Mouse (Mus musculus): Measurements from ENCODE around the gene Smcr8. TPM values are rescaled to one million over a fixed set of nuclear protein-coding genes. Genes with fewer than 3 reads are reported as not detected.

The Smcr8 gene
- polyA plus RNA-seq (2014; fragmentation: Illumina TruSeq; extraction: RNeasy Lipid Tissue Mini Kit (QIAGEN cat#74804); ENCODE audit: low read depth, low replicate concordance), result 14.1 TPM

GRCm38 (mm10) chr11:60776829-60777740, at the start of gene Smcr8, which contains the start of gene Top3a:
Gene Smcr8 (plus strand): TSS chr11:60777524.
Gene Top3a (minus strand): TSS chr11:60777365.

GRCm38 (mm10) chr11:60728260-60728761, 49.0 kb upstream of the Smcr8 start, which contains the start of gene Mief2:
Gene Mief2 (plus strand): TSS chr11:60728398.

GRCm38 (mm10) chr11:60811618-60812017, 34.3 kb downstream of the Smcr8 start, which contains the start of gene Shmt1:
Gene Shmt1 (minus strand): TSS chr11:60811718.

GRCm38 (mm10) chr11:60830433-60831052, 53.2 kb downstream of the Smcr8 start, which contains the start of gene Dhrs7b:
Gene Dhrs7b (plus strand): TSS chr11:60830631.

Other genes with a start within 250 kb of the Smcr8 start
- 89.8 TPM for gene Alkbh5, start 241.1 kb upstream of the Smcr8 start, polyA plus RNA-seq (2014; fragmentation: Illumina TruSeq; extraction: RNeasy Lipid Tissue Mini Kit (QIAGEN cat#74804); ENCODE audit: low read depth, low replicate concordance)
- 0.52 TPM for gene Llgl1, start 77.8 kb upstream of the Smcr8 start, polyA plus RNA-seq (2014; fragmentation: Illumina TruSeq; extraction: RNeasy Lipid Tissue Mini Kit (QIAGEN cat#74804); ENCODE audit: low read depth, low replicate concordance)
- 8.9 TPM for gene Flii, start 50.3 kb upstream of the Smcr8 start, polyA plus RNA-seq (2014; fragmentation: Illumina TruSeq; extraction: RNeasy Lipid Tissue Mini Kit (QIAGEN cat#74804); ENCODE audit: low read depth, low replicate concordance)
- 0.87 TPM for gene Mief2, start 49.1 kb upstream of the Smcr8 start, polyA plus RNA-seq (2014; fragmentation: Illumina TruSeq; extraction: RNeasy Lipid Tissue Mini Kit (QIAGEN cat#74804); ENCODE audit: low read depth, low replicate concordance)
- 4.9 TPM for gene Top3a, start 159 bp upstream of the Smcr8 start, polyA plus RNA-seq (2014; fragmentation: Illumina TruSeq; extraction: RNeasy Lipid Tissue Mini Kit (QIAGEN cat#74804); ENCODE audit: low read depth, low replicate concordance)
- 40.2 TPM for gene Shmt1, start 34.2 kb downstream of the Smcr8 start, polyA plus RNA-seq (2014; fragmentation: Illumina TruSeq; extraction: RNeasy Lipid Tissue Mini Kit (QIAGEN cat#74804); ENCODE audit: low read depth, low replicate concordance)
- 5.1 TPM for gene Dhrs7b, start 53.1 kb downstream of the Smcr8 start, polyA plus RNA-seq (2014; fragmentation: Illumina TruSeq; extraction: RNeasy Lipid Tissue Mini Kit (QIAGEN cat#74804); ENCODE audit: low read depth, low replicate concordance)
- gene Tmem11, start 101.7 kb downstream of the Smcr8 start, polyA plus RNA-seq (2014; fragmentation: Illumina TruSeq; extraction: RNeasy Lipid Tissue Mini Kit (QIAGEN cat#74804); ENCODE audit: low read depth, low replicate concordance), result 16.0 TPM
- 2.3 TPM for gene Natd1, start 137.2 kb downstream of the Smcr8 start, polyA plus RNA-seq (2014; fragmentation: Illumina TruSeq; extraction: RNeasy Lipid Tissue Mini Kit (QIAGEN cat#74804); ENCODE audit: low read depth, low replicate concordance)
- gene Map2k3, start 154.5 kb downstream of the Smcr8 start, polyA plus RNA-seq (2014; fragmentation: Illumina TruSeq; extraction: RNeasy Lipid Tissue Mini Kit (QIAGEN cat#74804); ENCODE audit: low read depth, low replicate concordance), result 18.3 TPM
- gene Kcnj12, start 245.0 kb downstream of the Smcr8 start, polyA plus RNA-seq (2014; fragmentation: Illumina TruSeq; extraction: RNeasy Lipid Tissue Mini Kit (QIAGEN cat#74804); ENCODE audit: low read depth, low replicate concordance), result 0.41 TPM

All from adrenal gland, adult 10 weeks (tissue).